Mouse (Mus musculus) forebrain, embryonic 12.5 days (tissue): Measurements from ENCODE around the gene Ap1ar. TPM values are rescaled to one million over a fixed set of nuclear protein-coding genes. Genes with fewer than 3 reads are reported as not detected.

Source experiments
- ATAC-seq: fragments of 200-750 bp; cut with Nextera tagmentation; 2 replicates; pipeline ENCODE4 v1.8.0; 2017; ENCODE audit warnings: moderate TSS enrichment; ENCODE audit not compliant: low FRiP score
- H3K27ac ChIP-seq: fragments of 300-500 bp; sonication (generic); 2 replicates; pipeline ENCODE4 v1.5.1; 2016; ENCODE audit warnings: mild to moderate bottlenecking
- H3K27me3 ChIP-seq: fragments of 300-500 bp; sonication (generic); 2 replicates; pipeline ENCODE4 v1.6.1; 2016; ENCODE audit warnings: mild to moderate bottlenecking
- H3K36me3 ChIP-seq: fragments of 300-500 bp; sonication (generic); replicated peaks from 2 replicates; pipeline ENCODE4 v1.6.1; 2016; ENCODE audit warnings: mild to moderate bottlenecking
- H3K4me1 ChIP-seq: fragments of 300-500 bp; sonication (generic); 2 replicates; pipeline ENCODE4 v1.6.1; 2016
- H3K4me2 ChIP-seq: fragments of 300-500 bp; sonication (generic); 2 replicates; pipeline ENCODE4 v1.6.1; 2016; ENCODE audit warnings: mild to moderate bottlenecking, moderate library complexity
- H3K4me3 ChIP-seq: fragments of 300-500 bp; sonication (generic); replicated peaks from 2 replicates; pipeline ENCODE4 v1.5.1; 2016; ENCODE audit warnings: mild to moderate bottlenecking
- H3K9ac ChIP-seq: fragments of 300-500 bp; sonication (generic); 2 replicates; pipeline ENCODE4 v1.6.1; 2016; ENCODE audit warnings: mild to moderate bottlenecking
- H3K9me3 ChIP-seq: fragments of 300-500 bp; sonication (generic); 2 replicates; pipeline ENCODE4 v1.6.1; 2016
- WGBS: fragments of 180-500 bp; shearing (Covaris S2); methylation state at CpG from one replicate; pipeline ENCODE4 v1.1.7; 2016; 5-methylcytosine and 5-hydroxymethylcytosine counted together
- polyA plus RNA-seq: library from polyadenylated mRNA; unstranded; fragments of >200 nt; fragmentation: Nextera tagmentation; extraction: Ambion mirVana; gene quantifications from 2 replicates; pipeline ENCODE4 v1.2.1, GENCODE M21; 2016

Ap1ar gene
- polyA plus RNA-seq, 1 experiment from 2014 or later, result 80.9 TPM

- no peak for ATAC-seq
- H3K4me1 ChIP-seq, result peaks cover 4% of the 10 kb centered on the region; the same call in 1 of the 2 replicates
- 90% methylated on average over 11 of the region's 11 CpGs for WGBS
Measured at GRCm38 (mm10) chr3:127861340-127861739, 24.0 kb upstream of the Ap1ar start.

GRCm38 (mm10) chr3:127853431-127854206 lies 16.3 kb upstream of the Ap1ar start:
- WGBS, result 15% methylated on average over 15 of the region's 15 CpGs
- peak; percentile 79 for ATAC-seq
- H3K4me2 ChIP-seq, result peak overlapping the region; percentile 37

More at GRCm38 (mm10) chr3:127861340-127861739, 24.0 kb upstream of the Ap1ar start:
- Histone ChIP-seq H3K4me2 (no peak overlapping the region), H3K4me3 (no peak overlapping the region), H3K27me3 (no peaks in the 10 kb centered on the region), H3K36me3 (no peaks in the 10 kb centered on the region), H3K9ac (no peak overlapping the region), H3K9me3 (no peaks in the 10 kb centered on the region), H3K27ac (no peak overlapping the region)

DNA sequence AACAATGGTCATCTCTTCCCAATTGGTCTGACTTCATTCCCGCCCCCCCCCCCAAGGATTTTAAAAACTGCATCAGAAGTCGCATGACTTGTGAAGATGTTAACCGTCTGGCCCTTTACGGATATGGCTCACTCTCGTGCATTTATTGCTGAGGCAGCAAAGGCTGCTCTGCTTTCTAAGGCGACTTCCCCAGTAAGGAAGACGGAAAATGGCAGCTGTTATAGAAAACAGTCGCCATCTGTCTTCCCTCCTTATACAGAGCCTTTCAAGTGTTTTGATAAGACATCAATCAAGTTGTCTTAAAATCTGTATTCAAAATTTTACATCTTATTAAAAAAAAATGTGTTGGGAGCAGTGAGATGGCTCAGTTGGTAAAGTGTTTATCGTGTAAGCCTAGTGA lies 15.4 kb upstream of the Ap1ar start:
- Histone ChIP-seq H3K4me3 (no peak overlapping the region), H3K4me2 (no peak overlapping the region), H3K9ac (no peak overlapping the region), H3K9me3 (no peaks in the 10 kb centered on the region), H3K27ac (no peak overlapping the region), H3K27me3 (no peaks in the 10 kb centered on the region; the same call in 1 of the 2 replicates), H3K4me1 (peaks cover 7% of the 10 kb centered on the region; the same call in 1 of the 2 replicates), H3K36me3 (no peaks in the 10 kb centered on the region)
- 81% methylated on average over 9 of the region's 9 CpGs for WGBS
- ATAC-seq, result no peak

More at GRCm38 (mm10) chr3:127853431-127854206, 16.3 kb upstream of the Ap1ar start:
- no peaks in the 10 kb centered on the region for H3K36me3 ChIP-seq
- H3K4me3 ChIP-seq, result no peak overlapping the region
- H3K9ac ChIP-seq, result no peak overlapping the region
- H3K4me1 ChIP-seq, result peaks cover 7% of the 10 kb centered on the region; the same call in 1 of the 2 replicates
- H3K9me3 ChIP-seq, result no peaks in the 10 kb centered on the region
- H3K27ac ChIP-seq, result peak overlapping the region; percentile 61; the same call in 1 of the 2 replicates
- no peaks in the 10 kb centered on the region; the same call in 1 of the 2 replicates for H3K27me3 ChIP-seq

DNA sequence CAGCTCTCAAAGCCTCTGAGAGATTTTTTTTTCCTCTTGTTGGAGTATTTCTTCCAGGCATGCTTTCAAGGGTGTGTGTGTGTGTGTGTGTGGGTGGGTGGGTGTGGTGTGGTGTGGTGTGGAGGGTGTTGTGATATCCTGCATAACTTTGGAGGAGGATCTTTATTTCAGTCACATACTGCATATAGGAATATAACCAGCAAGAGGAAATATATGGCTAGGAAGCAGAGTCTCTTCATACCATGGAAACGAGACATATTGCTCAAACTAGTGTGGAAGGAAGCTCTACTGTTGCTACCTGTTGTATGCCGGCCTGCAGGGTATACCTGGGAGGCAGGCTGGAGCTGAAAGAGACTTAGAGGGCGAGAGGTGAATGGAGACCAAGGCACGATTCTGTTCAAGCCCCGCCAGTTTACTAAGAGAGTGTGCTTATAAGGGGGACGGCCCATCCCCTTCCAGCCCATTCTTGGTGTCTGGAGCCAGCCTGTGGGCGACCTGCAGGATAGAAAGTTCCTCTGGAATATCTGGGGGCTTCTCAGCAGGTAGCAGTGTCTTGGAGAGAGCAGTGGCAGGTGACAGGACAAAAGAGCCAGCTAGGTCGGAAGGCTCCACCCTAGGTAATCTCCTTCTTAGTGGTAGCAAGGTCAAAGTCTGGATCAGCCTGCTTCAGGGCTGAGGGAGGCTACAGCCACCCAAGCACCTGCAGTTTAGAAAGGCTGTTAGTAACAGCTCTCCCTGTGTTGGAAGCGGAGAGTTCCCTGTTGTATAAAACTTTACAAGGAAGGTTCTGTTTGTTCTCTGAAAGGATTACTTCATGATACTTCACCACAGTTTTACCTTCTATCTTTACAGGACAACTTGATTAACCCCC lies 13.7 kb upstream of the Ap1ar start:
- Histone ChIP-seq H3K27me3 (no peaks in the 10 kb centered on the region; the same call in 1 of the 2 replicates), H3K9ac (no peak overlapping the region), H3K4me1 (peaks cover 7% of the 10 kb centered on the region; the same call in 1 of the 2 replicates), H3K27ac (no peak overlapping the region), H3K4me2 (no peak overlapping the region), H3K36me3 (no peaks in the 10 kb centered on the region), H3K4me3 (no peak overlapping the region), H3K9me3 (no peaks in the 10 kb centered on the region)
- 51% methylated on average over 9 of the region's 9 CpGs for WGBS
- ATAC-seq, result no peak

DNA sequence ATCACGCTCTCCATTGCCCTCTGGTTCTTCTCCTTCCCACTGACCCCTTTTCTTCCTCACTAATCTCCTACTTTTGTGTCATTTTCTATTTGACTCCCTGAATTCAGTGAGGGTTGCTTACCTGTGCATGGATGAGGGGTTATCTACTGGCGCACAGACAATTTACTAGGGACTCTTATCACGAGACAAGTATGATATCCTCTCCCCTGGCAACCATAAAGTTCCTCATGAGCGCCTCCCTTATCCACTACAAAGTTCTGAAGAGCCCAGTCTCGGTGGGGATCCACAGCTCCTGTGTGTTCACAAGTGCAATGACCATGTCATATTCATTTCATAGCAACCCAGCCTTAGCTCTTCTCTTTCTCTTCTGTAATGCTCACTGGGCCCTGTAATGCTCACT lies 12.6 kb upstream of the Ap1ar start:
- Histone ChIP-seq H3K36me3 (no peaks in the 10 kb centered on the region), H3K9ac (no peak overlapping the region), H3K4me3 (no peak overlapping the region), H3K27me3 (no peaks in the 10 kb centered on the region; the same call in 1 of the 2 replicates), H3K4me1 (peaks cover 7% of the 10 kb centered on the region; the same call in 1 of the 2 replicates), H3K9me3 (no peaks in the 10 kb centered on the region), H3K4me2 (no peak overlapping the region), H3K27ac (no peak overlapping the region)
- no peak for ATAC-seq
- WGBS, result 82% methylated on average over 5 of the region's 5 CpGs

DNA sequence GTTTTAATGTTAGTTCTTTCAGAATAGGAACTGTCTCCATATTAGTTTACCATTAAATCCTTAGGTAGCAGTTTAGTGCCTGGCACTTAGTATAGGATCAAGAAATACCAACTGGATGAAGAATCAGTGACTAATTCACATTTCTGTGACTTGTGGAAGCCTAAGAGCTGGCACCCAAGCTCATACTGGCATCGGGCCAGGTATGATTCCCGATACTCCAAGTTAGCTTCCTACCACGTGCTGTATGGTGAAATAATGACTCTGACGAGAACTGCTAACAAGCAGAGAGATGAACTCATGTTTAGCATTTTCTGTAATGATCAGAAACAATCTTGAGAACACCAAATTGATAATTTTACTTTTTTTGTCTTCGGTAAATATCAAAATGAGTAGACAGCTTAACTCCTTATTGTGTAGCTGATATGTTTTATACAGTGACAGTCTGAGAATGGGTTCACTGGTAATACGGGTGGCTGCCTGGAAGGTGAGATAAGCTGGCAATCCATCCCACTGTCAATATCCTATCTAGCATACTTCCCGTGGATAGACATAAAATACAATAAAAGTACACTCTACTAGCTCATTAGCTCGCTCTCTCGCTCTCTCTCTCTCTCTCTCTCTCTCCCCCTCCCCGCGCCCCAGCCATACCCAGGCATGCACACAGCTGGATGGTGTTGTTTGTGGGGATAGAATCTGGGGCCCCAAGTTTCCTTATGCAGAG lies 10.9 kb upstream of the Ap1ar start:
- H3K27me3 ChIP-seq, result peaks cover 3% of the 10 kb centered on the region; the same call in 1 of the 2 replicates
- 85% methylated on average over 11 of the region's 11 CpGs for WGBS
- H3K36me3 ChIP-seq, result no peaks in the 10 kb centered on the region

DNA sequence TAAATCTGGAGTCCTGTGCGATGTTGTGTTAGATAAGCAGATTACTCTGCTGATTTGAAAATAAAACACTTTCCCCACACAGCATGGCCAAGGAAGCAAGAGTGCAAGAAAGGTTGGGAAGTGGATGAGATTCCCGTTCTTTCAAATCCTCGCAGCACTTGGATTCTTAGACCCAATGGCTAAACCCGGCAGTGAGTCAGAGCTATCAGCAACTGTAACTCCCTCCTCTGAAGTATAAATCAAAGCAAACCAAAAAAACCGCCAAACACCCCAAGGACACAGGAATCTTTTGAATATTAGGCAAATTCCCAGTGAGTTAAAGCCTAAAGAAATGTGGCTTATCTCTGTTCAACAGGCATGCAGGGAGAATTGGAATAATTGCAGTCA lies 6.6 kb upstream of the Ap1ar start:
- Histone ChIP-seq H3K4me1 (no peaks in the 10 kb centered on the region), H3K4me3 (no peak overlapping the region), H3K4me2 (no peak overlapping the region), H3K9ac (no peak overlapping the region), H3K27ac (no peak overlapping the region), H3K27me3 (peaks cover 4% of the 10 kb centered on the region; the same call in 1 of the 2 replicates), H3K9me3 (no peaks in the 10 kb centered on the region), H3K36me3 (no peaks in the 10 kb centered on the region)
- 85% methylated on average over 5 of the region's 5 CpGs for WGBS
- ATAC-seq, result no peak

More for the DNA sequence above, 10.9 kb upstream of the Ap1ar start:
- H3K9me3 ChIP-seq, result no peaks in the 10 kb centered on the region
- no peak overlapping the region for H3K27ac ChIP-seq
- H3K4me1 ChIP-seq, result no peaks in the 10 kb centered on the region
- ATAC-seq, result no peak
- H3K9ac ChIP-seq, result no peak overlapping the region
- H3K4me3 ChIP-seq, result no peak overlapping the region
- H3K4me2 ChIP-seq, result no peak overlapping the region

DNA sequence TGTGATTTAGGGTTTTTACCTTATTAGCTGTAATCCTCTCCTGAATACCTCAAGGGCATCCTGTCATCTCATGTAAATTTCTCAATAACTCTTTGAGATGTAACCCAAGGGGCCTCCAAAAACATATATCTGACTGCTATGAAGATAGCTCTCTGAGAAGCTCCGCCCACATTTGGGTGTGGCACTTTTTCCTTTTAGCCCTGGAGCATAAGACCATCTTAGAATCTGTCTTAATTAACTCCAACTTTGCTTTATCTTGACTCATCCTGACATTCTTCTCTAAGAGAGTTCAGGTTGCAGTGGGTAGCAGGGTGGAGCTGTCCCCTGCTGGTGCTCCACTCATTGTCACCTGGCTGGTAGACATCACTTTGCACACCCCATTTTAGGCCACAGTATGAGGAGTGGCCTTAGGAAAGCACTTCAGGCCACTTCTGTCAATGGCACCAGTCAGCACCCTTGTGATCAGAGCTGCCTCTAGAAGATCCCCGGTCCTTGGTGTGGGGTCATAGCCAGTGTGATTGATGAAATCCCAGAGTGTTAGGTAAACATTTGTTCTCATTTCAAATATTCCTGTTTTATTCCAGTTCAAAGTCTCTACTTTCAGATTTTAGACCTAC lies 6.1 kb upstream of the Ap1ar start:
- no peak overlapping the region for H3K9ac ChIP-seq
- WGBS, result 93% methylated on average over 2 of the region's 2 CpGs
- no peaks in the 10 kb centered on the region for H3K36me3 ChIP-seq
- H3K4me1 ChIP-seq, result no peaks in the 10 kb centered on the region
- H3K9me3 ChIP-seq, result no peaks in the 10 kb centered on the region
- H3K4me3 ChIP-seq, result no peak overlapping the region
- no peak overlapping the region for H3K27ac ChIP-seq
- H3K4me2 ChIP-seq, result no peak overlapping the region
- peaks cover 4% of the 10 kb centered on the region; the same call in 1 of the 2 replicates for H3K27me3 ChIP-seq
- no peak for ATAC-seq

DNA sequence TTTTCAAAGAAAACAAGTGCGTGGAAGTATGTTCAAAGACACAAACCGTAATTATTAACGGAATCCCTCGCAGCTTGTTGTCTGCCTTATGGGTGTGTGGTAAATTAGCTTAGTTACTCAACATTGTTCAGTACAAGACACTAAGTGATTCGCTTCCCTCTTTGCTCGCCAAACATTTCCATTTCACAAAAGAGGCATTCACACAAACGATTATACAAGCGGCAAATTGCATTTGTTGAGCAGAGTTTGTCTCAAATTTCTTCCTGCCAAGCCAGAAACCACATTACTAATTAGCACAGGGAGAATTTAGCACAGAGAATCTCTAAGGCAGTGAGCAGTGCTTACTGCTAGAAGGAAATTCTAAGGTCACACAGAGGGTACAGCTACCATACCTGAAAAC lies 4.6 kb upstream of the Ap1ar start:
- Histone ChIP-seq H3K36me3 (no peaks in the 10 kb centered on the region), H3K9me3 (no peaks in the 10 kb centered on the region), H3K4me1 (peaks cover 7% of the 10 kb centered on the region), H3K27ac (no peak overlapping the region), H3K9ac (no peak overlapping the region), H3K4me2 (no peak overlapping the region), H3K4me3 (no peak overlapping the region), H3K27me3 (peaks cover 4% of the 10 kb centered on the region; the same call in 1 of the 2 replicates)
- WGBS, result 59% methylated on average over 8 of the region's 8 CpGs
- no peak for ATAC-seq

DNA sequence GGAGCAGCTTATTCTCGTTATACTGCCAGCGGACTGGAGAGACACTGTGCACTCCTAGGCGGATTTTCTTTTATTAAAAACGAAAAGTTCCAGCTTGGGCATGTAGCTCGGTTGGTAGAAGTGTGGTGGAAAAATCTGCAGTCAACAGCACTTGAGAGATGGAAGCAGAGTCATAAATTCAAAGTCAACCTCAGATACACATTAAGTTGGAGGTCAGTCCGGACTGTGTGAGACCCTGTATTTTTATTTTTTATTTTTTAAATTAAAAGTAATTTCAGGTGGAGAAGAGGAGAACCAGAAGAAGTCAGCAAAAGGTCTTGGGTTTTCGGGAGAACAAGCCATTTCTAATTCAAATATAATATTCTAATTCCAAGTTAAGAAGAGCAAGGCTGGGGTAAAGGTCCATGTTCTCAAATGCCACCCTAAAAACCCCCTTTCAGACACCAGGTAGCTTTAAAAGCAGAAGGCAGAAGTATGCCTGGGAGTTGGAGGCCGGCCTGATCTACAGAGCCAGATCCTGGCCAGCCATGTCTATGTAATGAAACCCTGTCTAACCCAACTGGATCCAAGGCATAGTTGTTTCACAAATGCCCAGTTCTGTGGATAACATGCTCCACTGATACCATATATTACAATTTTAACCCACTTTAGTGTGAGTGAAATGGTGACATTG lies 785 bp upstream of the Ap1ar start:
- WGBS, result 32% methylated on average over 8 of the region's 8 CpGs
- Histone ChIP-seq H3K4me1 (peaks cover 29% of the 10 kb centered on the region), H3K4me3 (peak overlapping the region; percentile 95), H3K27me3 (no peaks in the 10 kb centered on the region), H3K27ac (peak overlapping the region; percentile 94), H3K4me2 (peak overlapping the region; percentile 80), H3K36me3 (no peaks in the 10 kb centered on the region), H3K9me3 (no peaks in the 10 kb centered on the region), H3K9ac (peak overlapping the region; percentile 97)
- ATAC-seq, result peak; percentile 21; the same call in 1 of the 2 replicates

DNA sequence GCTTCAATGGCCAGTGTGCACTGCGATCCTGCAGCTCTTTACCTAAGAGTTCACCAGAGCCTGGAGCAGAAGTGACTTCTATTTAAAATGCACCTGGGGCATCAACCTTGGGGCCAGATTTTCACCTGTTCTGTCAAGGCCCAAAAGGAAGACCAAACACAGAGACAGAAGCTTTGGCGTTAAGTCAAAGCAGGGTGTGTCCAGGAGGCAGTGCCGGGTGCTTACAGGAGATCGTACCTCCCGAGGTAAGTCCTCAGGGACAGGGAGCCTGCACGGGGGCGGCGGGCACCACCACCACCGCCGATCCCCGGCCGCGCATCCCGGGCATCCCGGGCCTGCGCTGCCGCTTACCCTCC lies 547 bp downstream of the Ap1ar start:
- no peak for ATAC-seq
- Histone ChIP-seq H3K4me3 (peak overlapping the region; percentile 95), H3K4me2 (peak overlapping the region; percentile 80), H3K4me1 (peaks cover 29% of the 10 kb centered on the region), H3K36me3 (no peaks in the 10 kb centered on the region), H3K27ac (peak overlapping the region; percentile 94), H3K9me3 (no peaks in the 10 kb centered on the region), H3K9ac (peak overlapping the region; percentile 97), H3K27me3 (no peaks in the 10 kb centered on the region)
- under 1% methylated on average over 17 of the region's 17 CpGs for WGBS
